Mouse (Mus musculus): ENCODE measurements around the gene Capn7.

DNA sequence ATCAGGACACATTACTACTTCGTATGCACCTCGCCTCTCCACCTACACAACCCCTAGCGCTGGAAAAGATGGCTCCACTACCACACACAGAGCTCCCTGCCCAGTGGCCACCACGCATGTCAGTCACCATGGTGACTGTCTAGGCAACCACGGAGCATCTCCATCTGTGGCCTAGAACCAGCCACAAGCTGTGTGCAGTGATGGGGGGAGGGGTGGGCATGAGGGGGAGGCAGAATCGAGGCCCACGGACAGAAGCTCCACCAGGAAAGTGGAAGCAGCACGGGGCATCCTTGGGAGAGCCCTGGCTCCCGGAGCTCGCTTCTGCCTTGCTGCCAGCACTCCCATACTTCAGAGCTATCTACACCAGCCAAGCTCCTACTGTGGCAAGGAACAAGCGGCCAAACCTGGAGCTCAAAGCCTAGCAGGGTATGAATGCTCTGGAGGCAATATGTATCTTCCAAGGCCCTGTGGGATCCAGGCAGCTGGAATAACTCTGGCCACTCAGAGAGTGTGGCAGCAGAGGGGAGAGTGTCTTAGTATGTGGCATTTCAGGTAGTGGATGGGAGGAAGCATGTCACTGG lies 47.1 kb downstream of the Capn7 start:
- TF ChIP-seq CTCF (IDR thresholded peaks at IDR 0.05; ENCODE audit: low read depth) (no peak), EP300 (optimal IDR thresholded peaks at IDR 0.05) (no peak)

All from stomach, postnatal 0 days (tissue).